In genomic region chr13:48962519-48962918, GRCm38 (mm10) we compare ENCODE assay signal across 8 mouse cellular contexts. TPM values are rescaled to one million over a fixed set of nuclear protein-coding genes. Genes with fewer than 3 reads are reported as not detected.
DNase-seq lines count a peak whose midpoint lies in the region; ATAC-seq lines count a peak whose summit lies in the region.

No protein-coding gene starts in this region.

- ATAC-seq in inflammation-experienced regulatory T-cells, adult 6 months, result no peak

- DNase-seq in 416B (ENCODE audit: low read depth), result peak; percentile 39
- peak; percentile 47 for DNase-seq in ZHBTc4 (ENCODE audit: low read depth, low spot score)
- peak; percentile 47 to 61 for DNase-seq in kidney, adult 8-10 months
- DNase-seq in lung, postnatal 25 days (ENCODE audit: low spot score), result peak; percentile 44
- DNase-seq in T-cell, adult 2 months (ENCODE audit: low spot score), result no peak
- DNase-seq in gastrocnemius, adult 18-20 months (ENCODE audit: low spot score), result no peak
- DNase-seq in left cerebral cortex, postnatal 14 days (ENCODE audit: low spot score in 2 of 2), result no peak

- intact Hi-C loops in left cerebral cortex, postnatal 14 days (cut with DNase I), result no loop called here

RNA-seq across cellular contexts. Expression of gene Fam120a, which starts 5.3 kb away (rescaled TPM):
- 10 to 100 TPM; 30.1 to 34.4 (median 31.5) TPM for polyA plus RNA-seq in inflammation-experienced regulatory T-cells, adult 6 months (2017; shearing (Covaris generic))
- 100 to 1,000 TPM; 109 to 116 TPM for total RNA-seq in gastrocnemius, adult 18-20 months (2021)
- 100 to 1,000 TPM; 127 to 130 TPM for total RNA-seq in left cerebral cortex, postnatal 14 days (2021)

Comparison
In these comparisons a context has a peak if more than half of its experiments do, and no peak if none do; other contexts are left out.
1. DNase-seq: peak in 416B (single experiment), ZHBTc4 (single experiment), kidney, adult 8-10 months (2 of 2) and lung, postnatal 25 days (single experiment); none in T-cell, adult 2 months (single experiment), gastrocnemius, adult 18-20 months (single experiment) and left cerebral cortex, postnatal 14 days (0 of 2).